Mouse (Mus musculus) limb, embryonic 15.5 days (tissue): ENCODE results near the gene Recql5. TPM values are rescaled to one million over a fixed set of nuclear protein-coding genes. Genes with fewer than 3 reads are reported as not detected.

ENCODE experiments used
- ATAC-seq: fragments of 200-750 bp; cut with Nextera tagmentation; 2 replicates; pipeline ENCODE4 v1.8.0; 2017; ENCODE audit warnings: low read depth, moderate TSS enrichment; ENCODE audit not compliant: insufficient number of reproducible peaks, low FRiP score, low TSS enrichment
- H3K27ac ChIP-seq: fragments of 300-500 bp; sonication (generic); 2 replicates; pipeline ENCODE4 v1.5.1; 2015; ENCODE audit warnings: moderate library complexity, mild to moderate bottlenecking, inconsistent platforms
- H3K27me3 ChIP-seq: fragments of 300-500 bp; sonication (generic); 2 replicates; pipeline ENCODE4 v1.6.1; 2015; ENCODE audit warnings: inconsistent platforms
- H3K36me3 ChIP-seq: fragments of 300-500 bp; sonication (generic); 2 replicates; pipeline ENCODE4 v1.6.1; 2015; ENCODE audit warnings: inconsistent platforms
- H3K4me1 ChIP-seq: fragments of 300-500 bp; sonication (generic); 2 replicates; pipeline ENCODE4 v1.6.1; 2015; ENCODE audit warnings: inconsistent platforms
- H3K4me2 ChIP-seq: fragments of 300-500 bp; sonication (generic); 2 replicates; pipeline ENCODE4 v1.6.1; 2015; ENCODE audit warnings: mild to moderate bottlenecking, inconsistent platforms
- H3K4me3 ChIP-seq: fragments of 300-500 bp; sonication (generic); 2 replicates; pipeline ENCODE4 v1.5.1; 2015; ENCODE audit warnings: mild to moderate bottlenecking, inconsistent platforms
- H3K9ac ChIP-seq: fragments of 300-500 bp; sonication (generic); 2 replicates; pipeline ENCODE4 v1.6.1; 2015; ENCODE audit warnings: inconsistent platforms
- H3K9me3 ChIP-seq: fragments of 300-500 bp; sonication (generic); 2 replicates; pipeline ENCODE4 v1.6.1; 2016; ENCODE audit warnings: inconsistent platforms
- WGBS: fragments of 180-500 bp; shearing (Covaris S2); methylation state at CpG from one replicate; pipeline ENCODE4 v1.1.7; 2015; 5-methylcytosine and 5-hydroxymethylcytosine counted together
- polyA plus RNA-seq: library from polyadenylated mRNA; unstranded; fragments of >200 nt; fragmentation: Nextera tagmentation; extraction: Ambion mirVana; gene quantifications from 2 replicates; pipeline ENCODE4 v1.2.1, GENCODE M21; 2015

Gene Recql5
- polyA plus RNA-seq, 1 experiment from 2014 or later, result 17.6 TPM

GRCm38 (mm10) chr11:115904956-115905790, 28.1 kb downstream of the Recql5 start:
- WGBS, result 62% methylated on average over 16 of the region's 16 CpGs
- ATAC-seq, result no peak
- Histone ChIP-seq H3K27ac (peak overlapping the region; percentile 80), H3K9ac (no peak overlapping the region), H3K4me3 (no peak overlapping the region), H3K4me1 (peaks cover 40% of the 10 kb centered on the region), H3K27me3 (no peaks in the 10 kb centered on the region), H3K9me3 (no peaks in the 10 kb centered on the region), H3K36me3 (peaks cover 21% of the 10 kb centered on the region; the same call in 1 of the 2 replicates), H3K4me2 (peak overlapping the region; percentile 3; the same call in 1 of the 2 replicates)

GRCm38 (mm10) chr11:115904231-115904955, 28.9 kb downstream of the Recql5 start:
- Histone ChIP-seq H3K4me1 (peaks cover 48% of the 10 kb centered on the region), H3K27ac (peak overlapping the region; percentile 80), H3K36me3 (peaks cover 21% of the 10 kb centered on the region; the same call in 1 of the 2 replicates), H3K9ac (no peak overlapping the region), H3K4me2 (0 out of 2 replicates have a peak overlapping the region, but pooled peaks have one; percentile 3), H3K4me3 (no peak overlapping the region), H3K9me3 (no peaks in the 10 kb centered on the region), H3K27me3 (no peaks in the 10 kb centered on the region)
- WGBS, result 67% methylated on average over 8 of the region's 8 CpGs
- ATAC-seq, result no peak

- ATAC-seq, result no peak
- 64% methylated on average over 11 of the region's 11 CpGs for WGBS
- no peaks in the 10 kb centered on the region for H3K27me3 ChIP-seq
- peaks cover 54% of the 10 kb centered on the region for H3K4me1 ChIP-seq
- no peaks in the 10 kb centered on the region for H3K9me3 ChIP-seq
- H3K9ac ChIP-seq, result no peak overlapping the region
- H3K4me3 ChIP-seq, result no peak overlapping the region
- no peak overlapping the region for H3K4me2 ChIP-seq
- H3K27ac ChIP-seq, result peak overlapping the region; percentile 80
- H3K36me3 ChIP-seq, result peaks cover 18% of the 10 kb centered on the region; the same call in 1 of the 2 replicates
Observed at GRCm38 (mm10) chr11:115903384-115904230, 29.7 kb downstream of the Recql5 start.

- WGBS, result 80% methylated on average over 1 of the region's 1 CpGs
- Histone ChIP-seq H3K4me3 (no peak overlapping the region), H3K4me2 (no peak overlapping the region), H3K27me3 (no peaks in the 10 kb centered on the region), H3K27ac (peak overlapping the region; percentile 80), H3K9ac (no peak overlapping the region), H3K9me3 (no peaks in the 10 kb centered on the region), H3K4me1 (peaks cover 54% of the 10 kb centered on the region), H3K36me3 (0 out of 2 replicates have a peak, but pooled peaks cover 13% of the 10 kb centered on the region)
- ATAC-seq, result no peak
Observed at GRCm38 (mm10) chr11:115902831-115903230, 30.4 kb downstream of the Recql5 start.

GRCm38 (mm10) chr11:115902177-115902576, 31.1 kb downstream of the Recql5 start:
- Histone ChIP-seq H3K27ac (peak overlapping the region; percentile 80), H3K4me1 (peaks cover 54% of the 10 kb centered on the region)

GRCm38 (mm10) chr11:115901338-115902161, 31.7 kb downstream of the Recql5 start:
- Histone ChIP-seq H3K27ac (peak overlapping the region; percentile 80), H3K4me1 (peaks cover 54% of the 10 kb centered on the region), H3K9ac (no peak overlapping the region), H3K9me3 (no peaks in the 10 kb centered on the region), H3K36me3 (peaks cover 18% of the 10 kb centered on the region; the same call in 1 of the 2 replicates), H3K4me2 (no peak overlapping the region), H3K27me3 (no peaks in the 10 kb centered on the region), H3K4me3 (no peak overlapping the region)
- WGBS, result 89% methylated on average over 9 of the region's 9 CpGs
- no peak for ATAC-seq

More at GRCm38 (mm10) chr11:115902177-115902576, 31.1 kb downstream of the Recql5 start:
- H3K9ac ChIP-seq, result no peak overlapping the region
- no peak overlapping the region for H3K4me2 ChIP-seq
- H3K4me3 ChIP-seq, result no peak overlapping the region
- H3K36me3 ChIP-seq, result 0 out of 2 replicates have a peak, but pooled peaks cover 13% of the 10 kb centered on the region
- H3K9me3 ChIP-seq, result no peaks in the 10 kb centered on the region
- WGBS, result 65% methylated on average over 5 of the region's 5 CpGs
- no peak for ATAC-seq
- H3K27me3 ChIP-seq, result no peaks in the 10 kb centered on the region

- peak overlapping the region; percentile 5; the same call in 1 of the 2 replicates for H3K4me2 ChIP-seq
- no peaks in the 10 kb centered on the region for H3K9me3 ChIP-seq
- peak overlapping the region; percentile 47 for H3K27ac ChIP-seq
- peak overlapping the region; percentile 15 for H3K4me3 ChIP-seq
- H3K36me3 ChIP-seq, result peaks cover 21% of the 10 kb centered on the region
- no peak for ATAC-seq
- H3K27me3 ChIP-seq, result no peaks in the 10 kb centered on the region
- WGBS, result 71% methylated on average over 8 of the region's 8 CpGs
- peaks cover 54% of the 10 kb centered on the region for H3K4me1 ChIP-seq
- H3K9ac ChIP-seq, result no peak overlapping the region
Observed at GRCm38 (mm10) chr11:115900561-115901337, 32.5 kb downstream of the Recql5 start.

GRCm38 (mm10) chr11:115899486-115900266, 33.6 kb downstream of the Recql5 start, which contains the start of gene Smim5:
Smim5 (plus strand) TSS chr11:115899966.
- Histone ChIP-seq H3K4me2 (peak within 1 kb of the TSS; percentile 5; the same call in 1 of the 2 replicates), H3K36me3 (peaks cover 25% of the 10 kb centered on the region), H3K9ac (no peak within 1 kb of the TSS), H3K4me1 (peaks cover 48% of the 10 kb centered on the region), H3K27ac (peak within 1 kb of the TSS; percentile 47), H3K9me3 (no peaks in the 10 kb centered on the region), H3K27me3 (no peaks in the 10 kb centered on the region), H3K4me3 (peak within 1 kb of the TSS; percentile 15)
- 0 out of 2 replicates have a peak, but pooled peaks have one; percentile 32 for ATAC-seq
- WGBS, result 33% methylated on average over 16 of the region's 16 CpGs

GRCm38 (mm10) chr11:115898886-115899285, 34.4 kb downstream of the Recql5 start:
- H3K9ac ChIP-seq, result no peak overlapping the region
- H3K27ac ChIP-seq, result peak overlapping the region; percentile 30; the same call in 1 of the 2 replicates
- H3K4me3 ChIP-seq, result no peak overlapping the region
- H3K4me2 ChIP-seq, result no peak overlapping the region
- ATAC-seq, result no peak
- H3K4me1 ChIP-seq, result peaks cover 47% of the 10 kb centered on the region
- 24% methylated on average over 4 of the region's 4 CpGs for WGBS
- H3K9me3 ChIP-seq, result no peaks in the 10 kb centered on the region
- H3K36me3 ChIP-seq, result peaks cover 31% of the 10 kb centered on the region
- H3K27me3 ChIP-seq, result no peaks in the 10 kb centered on the region
